ENCODE assay signal across 8 mouse cellular contexts in the genomic region with DNA sequence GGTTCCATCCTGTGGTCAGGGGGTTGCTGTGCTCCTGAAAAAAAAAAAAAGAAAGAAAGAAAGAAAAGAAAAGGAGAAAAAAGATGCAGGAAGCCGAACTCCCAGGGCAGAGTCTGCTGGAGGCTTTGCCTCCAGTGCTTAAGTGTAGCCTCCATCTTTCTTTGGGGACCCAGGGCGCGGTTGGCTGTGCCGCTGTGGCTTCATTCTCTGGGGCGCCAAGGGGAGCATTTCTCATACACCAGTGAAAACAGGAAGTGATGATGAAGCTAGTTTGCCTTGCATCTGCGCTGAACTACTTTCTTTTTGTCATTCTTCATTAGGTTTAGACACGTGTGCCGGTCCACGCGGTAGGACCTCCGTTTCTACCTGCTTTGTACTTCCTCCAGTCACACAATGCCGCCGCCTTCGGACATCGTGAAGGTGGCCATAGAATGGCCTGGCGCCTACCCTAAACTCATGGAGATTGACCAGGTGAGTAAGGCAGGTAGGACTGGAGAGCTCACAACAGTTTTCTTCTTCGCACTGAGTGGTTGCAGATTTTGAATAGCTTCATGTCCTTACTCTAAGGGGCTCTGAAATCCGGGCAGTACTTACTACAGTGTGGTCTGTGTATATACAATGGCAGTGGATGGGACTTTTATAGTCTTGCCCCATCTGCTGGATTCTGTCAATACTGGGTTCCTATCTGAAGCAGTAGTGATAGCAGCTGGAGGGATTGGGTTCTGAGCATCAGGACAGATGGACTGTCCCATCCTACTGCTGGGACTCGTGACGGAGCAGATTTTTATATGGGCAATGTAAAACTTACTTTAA.
DNase-seq lines count a peak whose midpoint lies in the region; ATAC-seq lines count a peak whose summit lies in the region.

No protein-coding gene starts in this region.

- ATAC-seq in kidney, embryonic 16.5 days (ENCODE audit: low FRiP score, low TSS enrichment): no peak
- peak; percentile 85 for ATAC-seq in inflammation-experienced regulatory T-cells, adult 6 months
- no peak for ATAC-seq in frontal cortex, adult (ENCODE audit: low TSS enrichment)

- no peaks in the 10 kb centered on the region for H3K27me3 ChIP-seq in kidney, embryonic 16.5 days (ENCODE audit: insufficient read depth, low read length)

- no peak overlapping the region; the same call in 1 of the 2 replicates for H3K9ac ChIP-seq in kidney, embryonic 16.5 days (replicated peaks; ENCODE audit: low read length)

- 82% methylated on average over 20 of the region's 20 CpGs for WGBS in kidney, embryonic 16.5 days

- H3K9me3 ChIP-seq in kidney, embryonic 16.5 days (ENCODE audit: low read length): no peaks in the 10 kb centered on the region

- H3K4me2 ChIP-seq in kidney, embryonic 16.5 days (replicated peaks; ENCODE audit: low read depth, low read length): peak overlapping the region; percentile 28

- DNase-seq in kidney, adult 8-10 months: no peak
- DNase-seq in lung, postnatal 4 days: peak; percentile 65 to 67
- DNase-seq in thymus, postnatal 36 days: peak; percentile 76 to 84
- no peak for DNase-seq in right cerebral cortex, postnatal 14 days
- no peak for DNase-seq in embryo, embryonic 11 days

- peaks cover 19% of the 10 kb centered on the region for H3K4me1 ChIP-seq in kidney, embryonic 16.5 days (ENCODE audit: insufficient read depth, low read length)

- peak overlapping the region; percentile 59; the same call in 1 of the 2 replicates for H3K27ac ChIP-seq in kidney, embryonic 16.5 days (ENCODE audit: low read length)

- H3K4me3 ChIP-seq in kidney, embryonic 16.5 days (ENCODE audit: low read length): peak overlapping the region; percentile 20

- peaks cover 4% of the 10 kb centered on the region; the same call in 1 of the 2 replicates for H3K36me3 ChIP-seq in kidney, embryonic 16.5 days (ENCODE audit: insufficient read depth, low read length)

Comparison
In these comparisons a context has a peak if more than half of its experiments do, and no peak if none do; other contexts are left out.
1. DNase-seq: peak in lung, postnatal 4 days (2 of 2) and thymus, postnatal 36 days (2 of 2); none in kidney, adult 8-10 months (0 of 2), right cerebral cortex, postnatal 14 days (single experiment) and embryo, embryonic 11 days (single experiment).